Mouse (Mus musculus) CD8-positive naive resting alpha-beta T cell, adult 2 months (primary cell): ENCODE data around the gene Rai2.
"Not testable (repeated sequence)": the region's sequence is repeated elsewhere in the genome, so short reads cannot be mapped to it uniquely, and the experiment has no call there.

Experiments
- DNase-seq, 2 experiments: peaks; one replicate each; pipeline ENCODE4 v3.0.0; 2022; ENCODE audit warnings: low read depth in 2 of 2, low spot score in 2 of 2

Gene Rai2

GRCm38 (mm10) chrX:161826186-161826585, 109.3 kb downstream of the Rai2 start:
- DNase-seq = not testable (repeated sequence)
